Mouse (Mus musculus) liver, postnatal 0 days (tissue): ENCODE results near the gene Cd55.

Source experiments
- CTCF ChIP-seq: sonication (generic); IDR thresholded peaks from 2 replicates; pipeline ENCODE4 v1.5.1; 2016; ENCODE audit warnings: antibody characterized with exemption, low read depth
- EP300 ChIP-seq: IDR thresholded peaks from 2 replicates; pipeline ENCODE4 v1.6.1; 2016; ENCODE audit warnings: antibody characterized with exemption, low read depth, mild to moderate bottlenecking

DNA sequence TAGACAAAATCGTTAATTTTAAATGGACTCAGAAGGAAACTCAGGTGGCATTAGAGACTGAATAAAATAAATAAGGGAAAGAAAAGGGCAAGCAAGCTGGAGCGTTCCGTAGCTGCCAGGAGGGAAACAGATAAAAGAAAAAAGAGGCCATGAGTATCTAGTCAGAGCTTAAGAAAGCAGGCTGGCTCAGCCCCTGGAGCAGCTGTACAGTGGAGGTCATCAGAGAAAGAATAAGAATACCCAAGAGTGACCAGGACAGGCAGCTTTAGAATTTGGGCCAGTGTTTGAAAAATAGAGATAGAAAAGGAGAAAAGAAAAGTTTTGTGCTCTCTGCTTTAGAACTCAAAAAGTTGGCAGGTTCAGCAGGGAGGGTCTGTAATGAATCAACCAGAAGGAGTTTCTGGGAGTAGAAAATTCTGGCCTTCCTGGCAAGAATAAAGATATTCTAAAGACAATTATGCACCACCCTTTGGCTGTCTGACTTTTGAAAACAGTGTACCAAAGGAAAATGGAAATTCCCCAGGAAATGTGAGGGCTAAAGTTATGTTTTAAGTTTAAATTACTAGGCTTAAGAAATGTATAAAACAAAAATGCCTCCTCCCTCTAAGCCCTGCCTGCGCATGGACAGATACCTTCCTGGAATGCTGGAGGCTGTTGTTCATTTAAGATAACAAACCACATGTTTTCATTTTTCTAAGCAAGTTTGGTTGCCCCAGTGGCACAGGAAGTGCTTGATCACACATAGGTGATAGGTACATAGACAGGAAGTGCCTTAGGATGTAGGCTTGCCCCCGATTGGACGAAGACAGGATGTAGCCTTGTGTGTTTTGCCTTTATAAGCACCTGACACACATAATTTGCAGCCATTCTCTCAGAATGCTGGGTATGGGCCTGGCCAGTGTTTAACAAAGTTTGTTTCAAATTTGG, 45.7 kb upstream of the Cd55 start:
- no peak for TF ChIP-seq CTCF
- TF ChIP-seq EP300: peak; percentile 74
